Mouse (Mus musculus) thymus, postnatal 0 days (tissue): ENCODE measurements at regions not wholly inside any gene's neighbourhood (a gene's known extent, or its start where the extent isn't known, plus 50 kb on each side); places are given as distances from the start of the nearest gene placed in this dataset.
"Not testable (repeated sequence)": the region's sequence is repeated elsewhere in the genome, so short reads cannot be mapped to it uniquely, and the experiment has no call there.

Source experiments
- DNase-seq: peaks from one replicate; pipeline ENCODE4 v3.0.0-alpha.2; 2015; ENCODE audit warnings: low spot score

GRCm38 (mm10) chr10:46072550-46073470 lies 495.2 kb downstream of the Hace1 start:
- DNase-seq: no peak

GRCm38 (mm10) chr10:46087766-46088165 lies 510.1 kb downstream of the Hace1 start:
- no peak for DNase-seq

GRCm38 (mm10) chr10:46100837-46101236 lies 523.2 kb downstream of the Hace1 start:
- no peak for DNase-seq

- no peak for DNase-seq
Observed at GRCm38 (mm10) chr10:46108810-46109209, 531.2 kb downstream of the Hace1 start.

- DNase-seq: no peak
Observed at GRCm38 (mm10) chr10:46114631-46115130, 537.1 kb downstream of the Hace1 start.

GRCm38 (mm10) chr10:46122409-46122808 lies 544.8 kb downstream of the Hace1 start:
- not testable (repeated sequence) for DNase-seq

GRCm38 (mm10) chr10:46123795-46124194 lies 546.2 kb downstream of the Hace1 start:
- no peak for DNase-seq

- no peak for DNase-seq
Observed at GRCm38 (mm10) chr10:46135120-46135748, 557.6 kb downstream of the Hace1 start.

GRCm38 (mm10) chr10:46174035-46174434 lies 596.4 kb downstream of the Hace1 start:
- DNase-seq: no peak

GRCm38 (mm10) chr10:46185763-46186458 lies 608.3 kb downstream of the Hace1 start:
- DNase-seq: no peak

- DNase-seq: no peak
Observed at GRCm38 (mm10) chr10:46194143-46194542, 616.5 kb downstream of the Hace1 start.

- no peak for DNase-seq
Observed at GRCm38 (mm10) chr10:46226837-46227402, 649.3 kb downstream of the Hace1 start.

- DNase-seq: no peak
Observed at GRCm38 (mm10) chr10:46229608-46230007, 652.0 kb downstream of the Hace1 start.

GRCm38 (mm10) chr10:46235581-46235980 lies 658.0 kb downstream of the Hace1 start:
- no peak for DNase-seq

GRCm38 (mm10) chr10:46255575-46255974 lies 677.9 kb downstream of the Hace1 start:
- DNase-seq: no peak

- no peak for DNase-seq
Observed at GRCm38 (mm10) chr10:46269710-46270109, 692.1 kb downstream of the Hace1 start.

GRCm38 (mm10) chr10:46273846-46274245 lies 696.2 kb downstream of the Hace1 start:
- DNase-seq: no peak

GRCm38 (mm10) chr10:46294290-46294689 lies 716.7 kb downstream of the Hace1 start:
- no peak for DNase-seq

GRCm38 (mm10) chr10:46298352-46298751 lies 720.7 kb downstream of the Hace1 start:
- DNase-seq: no peak

GRCm38 (mm10) chr10:46299521-46299920 lies 721.9 kb downstream of the Hace1 start:
- DNase-seq: no peak

- no peak for DNase-seq
Observed at GRCm38 (mm10) chr10:46320328-46321038, 742.9 kb downstream of the Hace1 start.
